Mouse (Mus musculus) ES-Bruce4 (cell line): Measurements from ENCODE around the gene Kif26a.

Experiments used
- CTCF ChIP-seq: IDR thresholded peaks from one replicate; pipeline ENCODE4 v1.8.1; 2011; ENCODE audit warnings: low read depth, low read length
- EP300 ChIP-seq: IDR thresholded peaks from 2 replicates; pipeline ENCODE4 v1.6.1; 2011; ENCODE audit warnings: low read depth, low read length; ENCODE audit not compliant: insufficient read depth
- POLR2A ChIP-seq: IDR thresholded peaks from one replicate; pipeline ENCODE4 v1.8.1; 2011; ENCODE audit warnings: low read length; ENCODE audit not compliant: insufficient read depth

DNA sequence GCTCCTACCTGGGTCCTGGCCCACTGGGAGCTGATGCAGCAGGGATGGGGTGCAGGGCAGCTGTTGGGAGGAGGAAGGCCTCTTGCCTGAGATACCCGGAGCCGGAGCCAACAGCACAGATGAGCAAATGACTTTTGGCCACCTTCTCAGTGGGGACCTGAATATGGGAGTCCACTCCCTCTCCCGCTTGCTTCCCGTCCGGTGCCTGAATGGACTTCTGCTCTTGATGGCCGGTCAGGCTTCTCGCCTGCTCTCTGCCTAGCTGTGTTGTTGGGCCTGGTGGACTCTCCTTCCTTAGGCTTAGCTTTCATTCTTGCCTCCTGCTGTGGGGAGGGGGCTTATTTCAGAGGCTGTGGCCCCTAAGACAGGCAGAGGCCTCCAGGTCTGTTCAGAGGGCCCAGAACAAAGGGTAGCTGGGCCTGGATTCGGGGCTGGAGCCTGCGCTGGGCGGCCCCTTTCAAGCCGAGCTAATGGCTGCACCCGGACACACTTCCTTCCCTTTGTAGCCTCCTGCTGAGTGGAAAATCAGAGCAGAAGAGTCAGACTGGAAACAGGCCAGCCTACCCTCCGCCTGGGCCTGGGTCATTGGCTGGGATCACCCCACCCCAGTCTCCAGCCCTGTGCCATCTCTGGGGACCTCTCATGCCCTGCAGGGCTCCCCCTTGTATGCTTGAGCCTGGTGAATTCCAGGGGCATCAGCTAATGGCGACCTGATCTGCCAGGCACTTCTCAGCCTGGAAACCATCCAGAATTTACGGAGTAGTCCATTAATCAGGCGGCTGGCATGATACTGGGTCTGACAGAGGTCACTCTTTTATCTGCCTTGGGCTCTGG, 9.4 kb downstream of the Kif26a start:
- TF ChIP-seq POLR2A, result no peak
- no peak for TF ChIP-seq EP300
- TF ChIP-seq CTCF, result no peak
